Mouse (Mus musculus): Measurements from ENCODE around the gene Tmem231. TPM values are rescaled to one million over a fixed set of nuclear protein-coding genes. Genes with fewer than 3 reads are reported as not detected.

Tmem231 gene
- polyA plus RNA-seq (2014; fragmentation: Illumina TruSeq; extraction: RNeasy Lipid Tissue Mini Kit (QIAGEN cat#74804); ENCODE audit: low read depth, low replicate concordance) = 2.2 TPM

GRCm38 (mm10) chr8:111933348-111934076, at the start of gene Tmem231:
Gene Tmem231 (minus strand): TSS chr8:111933881.

GRCm38 (mm10) chr8:111940171-111941100, 6.8 kb upstream of the Tmem231 start, which contains the start of gene Gabarapl2:
Gene Gabarapl2 (plus strand): TSS chr8:111940703.

GRCm38 (mm10) chr8:111909621-111910450, 23.8 kb downstream of the Tmem231 start, which contains the start of gene Chst5:
Gene Chst5 (minus strand): TSS chr8:111910447.

GRCm38 (mm10) chr8:111876355-111876948, 57.2 kb downstream of the Tmem231 start, which contains the start of gene Tmem170:
Gene Tmem170 (minus strand): TSS chr8:111876750.

Other genes starting within 250 kb of the Tmem231 start
- not detected for gene Ctrb1, start 242.9 kb downstream of the Tmem231 start, polyA plus RNA-seq (2014; fragmentation: Illumina TruSeq; extraction: RNeasy Lipid Tissue Mini Kit (QIAGEN cat#74804); ENCODE audit: low read depth, low replicate concordance)
- gene Bcar1, start 190.1 kb downstream of the Tmem231 start, polyA plus RNA-seq (2014; fragmentation: Illumina TruSeq; extraction: RNeasy Lipid Tissue Mini Kit (QIAGEN cat#74804); ENCODE audit: low read depth, low replicate concordance) = 14.6 TPM
- gene Cfdp1, start 79.6 kb downstream of the Tmem231 start, polyA plus RNA-seq (2014; fragmentation: Illumina TruSeq; extraction: RNeasy Lipid Tissue Mini Kit (QIAGEN cat#74804); ENCODE audit: low read depth, low replicate concordance) = 55.0 TPM
- 2.2 TPM for gene Tmem170, start 57.1 kb downstream of the Tmem231 start, polyA plus RNA-seq (2014; fragmentation: Illumina TruSeq; extraction: RNeasy Lipid Tissue Mini Kit (QIAGEN cat#74804); ENCODE audit: low read depth, low replicate concordance)
- not detected for gene Chst5, start 23.4 kb downstream of the Tmem231 start, polyA plus RNA-seq (2014; fragmentation: Illumina TruSeq; extraction: RNeasy Lipid Tissue Mini Kit (QIAGEN cat#74804); ENCODE audit: low read depth, low replicate concordance)
- 131 TPM for gene Gabarapl2, start 6.8 kb upstream of the Tmem231 start, polyA plus RNA-seq (2014; fragmentation: Illumina TruSeq; extraction: RNeasy Lipid Tissue Mini Kit (QIAGEN cat#74804); ENCODE audit: low read depth, low replicate concordance)
- 3.6 TPM for gene Adat1, start 58.4 kb upstream of the Tmem231 start, polyA plus RNA-seq (2014; fragmentation: Illumina TruSeq; extraction: RNeasy Lipid Tissue Mini Kit (QIAGEN cat#74804); ENCODE audit: low read depth, low replicate concordance)
- 100.0 TPM for gene Kars, start 77.4 kb upstream of the Tmem231 start, polyA plus RNA-seq (2014; fragmentation: Illumina TruSeq; extraction: RNeasy Lipid Tissue Mini Kit (QIAGEN cat#74804); ENCODE audit: low read depth, low replicate concordance)
- gene Terf2ip, start 77.5 kb upstream of the Tmem231 start, polyA plus RNA-seq (2014; fragmentation: Illumina TruSeq; extraction: RNeasy Lipid Tissue Mini Kit (QIAGEN cat#74804); ENCODE audit: low read depth, low replicate concordance) = 12.8 TPM
- not detected for gene Gm6793, start 81.2 kb upstream of the Tmem231 start, polyA plus RNA-seq (2014; fragmentation: Illumina TruSeq; extraction: RNeasy Lipid Tissue Mini Kit (QIAGEN cat#74804); ENCODE audit: low read depth, low replicate concordance)